Mouse (Mus musculus) heart, adult 8-10 months (tissue): ENCODE data around the gene Kcnip3. TPM values are rescaled to one million over a fixed set of nuclear protein-coding genes. Genes with fewer than 3 reads are reported as not detected.

Source experiments
- DNase-seq: peaks from one replicate; pipeline ENCODE4 v3.0.0; 2022; ENCODE audit warnings: low spot score
- total RNA-seq, 4 experiments: library from RNA; stranded (reverse); gene quantifications; 2 replicates each; pipeline ENCODE4 v1.2.4; 2022

Gene Kcnip3
- total RNA-seq, result 1 to 10 TPM in 3 of 4 experiments, under 1 TPM in 1; 0.86 to 1.3 (median 1.2) TPM

- no peak for DNase-seq
Measured at GRCm38 (mm10) chr2:127522006-127522441, at the start of gene Kcnip3. Gene Kcnip3, minus strand, starts transcription at chr2:127522094.

- peak; percentile 56 for DNase-seq
Measured at GRCm38 (mm10) chr2:127559070-127559966, 37.4 kb upstream of the Kcnip3 start.

GRCm38 (mm10) chr2:127551078-127551477, 29.2 kb upstream of the Kcnip3 start:
- DNase-seq, result no peak

- DNase-seq, result no peak
Measured at GRCm38 (mm10) chr2:127550446-127550845, 28.6 kb upstream of the Kcnip3 start.

GRCm38 (mm10) chr2:127549711-127550110, 27.8 kb upstream of the Kcnip3 start:
- no peak for DNase-seq

GRCm38 (mm10) chr2:127548342-127549074, 26.6 kb upstream of the Kcnip3 start:
- no peak for DNase-seq

- no peak for DNase-seq
Measured at GRCm38 (mm10) chr2:127541697-127542096, 19.8 kb upstream of the Kcnip3 start.

- DNase-seq, result no peak
Measured at GRCm38 (mm10) chr2:127541185-127541584, 19.3 kb upstream of the Kcnip3 start, which contains the start of gene Prom2. Gene Prom2, minus strand, starts transcription at chr2:127541467.

- DNase-seq, result no peak
Measured at GRCm38 (mm10) chr2:127539494-127539893, 17.6 kb upstream of the Kcnip3 start.

GRCm38 (mm10) chr2:127537548-127537947, 15.7 kb upstream of the Kcnip3 start:
- no peak for DNase-seq

GRCm38 (mm10) chr2:127535363-127535762, 13.5 kb upstream of the Kcnip3 start:
- DNase-seq, result no peak

GRCm38 (mm10) chr2:127532379-127532778, 10.5 kb upstream of the Kcnip3 start:
- DNase-seq, result no peak

GRCm38 (mm10) chr2:127531592-127531991, 9.7 kb upstream of the Kcnip3 start:
- DNase-seq, result no peak

- no peak for DNase-seq
Measured at GRCm38 (mm10) chr2:127530418-127530817, 8.5 kb upstream of the Kcnip3 start.

- DNase-seq, result no peak
Measured at GRCm38 (mm10) chr2:127525004-127525775, 3.3 kb upstream of the Kcnip3 start.

GRCm38 (mm10) chr2:127523950-127524729, 2.2 kb upstream of the Kcnip3 start:
- DNase-seq, result peak; percentile 26

- no peak for DNase-seq
Measured at GRCm38 (mm10) chr2:127521172-127522005, 505 bp downstream of the Kcnip3 start.

GRCm38 (mm10) chr2:127520123-127520522, 1.8 kb downstream of the Kcnip3 start:
- DNase-seq, result no peak

- no peak for DNase-seq
Measured at GRCm38 (mm10) chr2:127519308-127519707, 2.6 kb downstream of the Kcnip3 start.

- no peak for DNase-seq
Measured at GRCm38 (mm10) chr2:127518831-127519230, 3.1 kb downstream of the Kcnip3 start.
